Mouse (Mus musculus) brain, embryonic 18.5 days (tissue): Measurements from ENCODE around the gene Clstn1.

Experiments
- DNase-seq: peaks from one replicate; pipeline ENCODE4 v3.0.0-alpha.2; 2012; ENCODE audit warnings: low read depth, low spot score

Gene Clstn1

DNA sequence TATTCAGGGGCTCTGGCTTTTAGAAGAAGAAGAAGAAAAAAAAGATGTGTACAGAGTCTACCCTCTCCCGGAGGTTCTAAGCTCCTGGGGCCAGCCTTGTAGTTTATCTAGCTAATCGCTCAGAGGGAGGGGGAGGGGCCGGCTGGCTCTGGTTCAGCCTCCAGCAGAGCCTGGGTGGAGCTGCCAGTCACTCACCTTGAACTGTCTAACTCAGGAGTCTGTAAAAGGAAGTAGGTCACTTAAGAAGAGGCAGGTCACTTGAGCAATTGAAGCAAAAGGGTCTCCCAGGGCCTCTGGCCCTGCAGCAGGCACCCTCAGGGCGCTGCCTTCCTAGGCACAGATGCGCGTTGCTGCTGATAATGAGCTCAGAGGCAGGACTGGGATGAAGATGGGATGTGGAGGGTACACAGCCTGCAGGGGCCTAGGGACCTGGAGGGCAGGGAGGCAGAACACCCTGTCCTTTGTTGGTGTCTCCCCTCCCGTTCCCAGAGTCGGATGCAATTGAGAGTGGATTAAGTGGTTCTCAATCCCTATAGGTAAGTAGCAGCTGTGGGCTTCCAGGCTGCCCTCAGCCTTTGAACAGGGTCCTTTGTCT lies 18.7 kb upstream of the Clstn1 start:
- no peak for DNase-seq

DNA sequence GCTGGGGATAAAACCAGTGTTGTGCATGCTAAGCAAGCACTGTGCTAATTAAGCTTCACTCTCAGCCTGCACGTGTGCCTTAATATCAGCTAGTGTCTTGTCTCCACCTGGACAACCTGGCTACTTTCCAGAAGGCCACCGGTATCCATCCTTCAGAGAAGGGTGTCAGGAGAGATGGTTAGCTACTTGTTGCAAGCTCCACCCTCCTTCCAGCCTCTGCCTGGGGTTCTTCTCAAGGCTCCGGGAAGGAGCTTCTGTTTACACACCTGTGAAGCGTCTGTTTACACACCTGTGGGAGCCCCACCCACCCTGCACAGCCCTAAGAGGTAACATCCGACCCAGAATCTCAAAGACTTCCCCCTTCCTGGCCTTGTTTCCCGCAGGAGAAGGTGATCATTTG lies 17.6 kb upstream of the Clstn1 start:
- no peak for DNase-seq

DNA sequence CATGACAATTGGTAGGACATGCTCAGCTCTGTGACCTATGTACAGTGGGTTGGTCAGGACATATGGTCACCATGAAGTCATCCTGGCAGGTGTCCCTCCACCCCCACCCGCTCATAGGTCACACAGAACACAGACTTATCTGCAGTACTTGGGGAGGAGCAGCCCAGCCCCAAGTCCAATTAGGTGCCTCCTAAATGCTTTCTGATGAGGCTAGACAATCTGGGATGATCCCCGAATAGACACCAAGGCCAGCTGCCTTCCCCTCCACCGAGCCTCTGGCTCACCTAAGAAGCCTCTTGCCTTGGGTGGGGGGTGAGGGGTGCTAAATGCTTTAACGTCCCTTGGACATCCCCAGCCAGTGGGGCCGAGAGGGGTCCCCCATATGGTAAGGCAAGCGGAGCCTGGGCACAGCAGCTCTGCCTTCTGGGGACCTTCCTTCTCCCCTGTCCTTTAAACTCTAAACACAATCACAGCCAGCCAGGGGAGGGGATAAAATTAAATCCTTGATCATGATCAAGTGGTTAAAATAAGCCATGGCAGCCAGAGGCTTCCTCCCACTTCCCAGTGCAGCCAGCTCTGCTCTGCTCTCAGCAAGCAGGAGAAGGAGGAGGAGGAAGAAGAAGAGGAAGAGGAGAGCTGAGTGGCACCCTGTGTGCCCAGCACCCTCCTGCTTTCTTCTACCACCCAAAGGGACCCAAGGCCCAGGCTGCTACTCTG lies 16.3 kb upstream of the Clstn1 start:
- DNase-seq = no peak

DNA sequence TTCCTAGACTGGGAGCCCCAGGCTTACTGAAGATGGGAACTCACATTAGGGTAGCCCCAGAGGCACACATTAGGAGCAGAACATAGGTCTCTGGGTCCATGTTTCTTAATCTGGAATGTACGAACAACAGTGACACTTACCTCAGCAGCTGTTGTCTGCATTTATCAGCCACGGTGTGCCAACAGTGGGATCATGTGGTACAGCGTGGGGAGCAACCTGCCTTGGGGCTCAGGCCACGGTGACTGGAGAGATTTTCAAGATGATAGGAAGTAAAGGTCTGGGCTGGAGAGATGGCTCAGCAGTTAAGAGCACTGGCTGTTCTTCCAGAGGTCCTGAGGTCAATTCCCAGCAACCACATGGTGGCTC lies 15.8 kb upstream of the Clstn1 start:
- no peak for DNase-seq

DNA sequence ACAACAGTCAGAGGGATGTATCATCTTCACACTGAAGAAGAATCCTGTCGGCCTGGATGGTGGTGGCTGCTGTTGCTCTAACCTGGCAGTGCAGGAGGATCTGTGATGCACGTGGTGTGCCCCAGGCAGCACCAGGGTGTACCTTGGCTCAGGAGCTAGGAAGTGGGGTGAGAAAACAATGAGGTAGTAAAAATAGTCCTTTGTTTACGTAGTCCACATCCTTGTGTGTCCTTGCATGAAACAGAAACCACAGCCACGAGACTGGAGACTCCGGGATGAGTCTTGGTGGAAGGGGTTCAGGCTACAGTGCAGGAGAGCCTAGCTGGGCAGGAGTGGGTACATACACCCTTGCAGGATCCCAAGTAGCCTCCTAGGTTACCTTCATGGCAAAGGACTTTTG lies 15.1 kb upstream of the Clstn1 start:
- DNase-seq = no peak

DNA sequence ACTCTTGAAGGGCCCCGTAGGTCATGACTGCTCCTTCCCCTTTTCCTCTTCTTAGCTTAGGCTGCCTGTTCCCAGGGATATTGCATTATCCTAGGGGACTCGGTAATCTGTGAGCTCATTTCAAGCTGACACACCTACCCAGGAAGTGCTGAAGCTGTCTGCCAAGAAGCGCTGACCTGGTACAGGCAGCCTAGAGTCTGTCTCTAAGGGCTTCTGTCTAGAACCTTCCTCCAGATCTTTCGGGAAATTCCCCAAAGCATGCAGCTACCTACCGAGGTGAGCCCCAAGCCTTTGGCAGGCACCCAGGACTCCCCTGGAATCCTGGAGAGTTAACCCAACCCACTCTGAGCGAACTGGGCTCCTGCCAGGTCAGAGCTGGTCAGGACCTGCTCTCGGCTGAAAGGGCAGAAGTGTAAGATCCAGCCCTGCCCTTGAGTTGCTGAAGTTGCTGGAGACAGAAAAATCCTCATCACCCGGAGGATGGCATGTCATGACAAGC lies 14.6 kb upstream of the Clstn1 start:
- no peak for DNase-seq

DNA sequence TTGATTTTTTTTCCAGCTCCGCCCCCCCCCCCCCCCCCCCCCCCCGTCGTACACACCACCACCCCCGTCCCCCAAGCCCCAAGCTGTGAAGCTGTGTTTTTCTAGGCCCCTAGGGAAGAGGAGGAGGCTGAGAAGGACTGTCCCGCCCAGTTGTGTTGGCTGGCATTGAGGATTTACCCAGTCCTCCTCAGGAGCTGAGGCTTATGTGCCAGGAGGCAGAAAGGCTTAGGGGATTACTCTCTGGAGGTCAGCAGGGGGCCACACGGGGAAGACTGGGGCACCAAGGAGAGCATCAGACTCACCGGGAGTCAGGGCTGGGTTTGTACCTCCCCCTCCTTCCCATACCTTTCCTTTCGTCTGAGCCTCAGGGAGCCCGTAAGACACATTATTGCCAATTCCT lies 13.8 kb upstream of the Clstn1 start:
- DNase-seq = no peak

DNA sequence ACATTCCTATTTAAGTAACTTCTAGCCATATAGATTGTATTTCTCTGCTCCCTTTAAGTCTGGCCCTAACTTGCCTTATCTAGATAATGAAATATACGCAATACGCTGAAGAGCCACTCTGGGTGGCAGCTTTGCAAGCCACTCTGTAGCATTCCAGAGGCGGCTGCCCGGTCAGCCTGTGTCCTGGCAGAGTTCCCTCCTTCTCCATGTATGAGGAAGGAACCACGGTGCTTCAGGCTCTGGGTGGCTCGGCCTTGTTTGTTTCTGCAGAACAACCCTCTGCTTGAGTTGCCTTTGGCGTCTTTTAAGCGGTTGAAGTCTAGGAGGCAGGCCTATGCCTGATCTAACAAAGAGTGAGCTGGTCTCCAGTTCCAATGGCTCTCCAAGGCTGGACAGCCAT lies 13.4 kb upstream of the Clstn1 start:
- no peak for DNase-seq

DNA sequence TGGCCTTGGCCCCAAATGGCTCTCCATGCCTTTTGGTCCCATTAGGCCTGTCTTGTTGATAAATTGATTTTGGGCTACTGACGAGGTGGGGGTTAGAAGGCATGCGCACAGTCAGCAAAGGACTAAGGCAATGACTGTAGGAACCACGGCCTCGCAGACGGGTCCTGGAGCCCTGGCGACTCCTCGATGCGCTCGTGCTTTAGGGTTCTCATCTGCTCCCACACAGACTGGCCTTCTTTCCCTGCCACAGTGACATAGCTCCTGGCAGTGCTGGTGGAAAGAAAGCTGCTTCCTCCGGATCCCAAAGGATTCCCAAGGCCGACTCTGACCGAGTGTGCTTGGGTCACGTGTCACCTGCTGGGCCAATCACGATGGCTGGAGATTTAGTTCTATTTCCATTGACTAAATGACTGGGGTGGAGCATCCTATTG lies 11.9 kb upstream of the Clstn1 start:
- no peak for DNase-seq

DNA sequence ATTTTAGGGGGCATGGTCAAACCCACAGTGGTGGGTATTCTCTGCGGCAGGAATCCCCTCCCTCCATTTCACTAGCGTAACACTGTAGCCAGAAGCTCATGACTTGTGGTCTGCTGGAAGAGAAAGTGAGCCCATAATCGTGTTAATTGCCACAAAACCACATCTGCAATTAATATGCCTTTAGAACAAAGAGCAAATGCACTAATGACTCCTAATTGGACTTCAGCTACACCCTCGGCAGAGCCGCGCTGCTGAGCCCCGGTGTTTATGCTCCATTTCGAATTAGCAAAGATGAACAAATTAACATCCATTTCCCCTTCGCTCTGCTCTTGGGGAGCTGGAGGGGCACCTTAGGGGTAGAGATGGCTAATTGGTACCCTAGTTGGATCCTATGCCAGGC lies 10.2 kb upstream of the Clstn1 start:
- DNase-seq = no peak

DNA sequence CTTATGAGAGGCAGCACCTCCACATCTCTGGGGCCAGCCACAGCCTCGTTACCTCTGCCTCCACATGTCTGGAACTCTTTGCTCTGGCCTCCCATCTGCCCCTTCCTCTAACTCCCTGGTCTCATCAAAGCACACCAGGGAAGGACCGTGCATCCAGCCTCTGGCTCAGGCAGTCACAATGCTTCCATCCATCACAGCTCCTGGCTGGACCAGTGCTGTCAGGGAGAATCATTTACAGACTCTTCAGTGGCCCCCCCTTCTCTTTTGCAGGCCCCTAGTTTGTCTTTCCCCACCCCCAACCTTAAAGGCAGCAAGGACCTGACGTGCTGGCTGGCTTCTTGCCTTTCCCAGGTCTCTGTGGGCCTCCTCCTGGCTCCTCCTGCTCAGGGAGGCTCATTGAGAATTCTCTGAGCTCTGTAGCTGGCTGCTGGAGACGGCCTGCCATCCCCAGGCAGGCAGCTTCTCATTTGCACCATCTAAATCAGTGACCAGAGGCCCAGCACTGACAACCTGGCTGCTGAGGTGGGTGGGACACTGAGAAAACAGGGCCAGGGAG lies 9.2 kb upstream of the Clstn1 start:
- DNase-seq = no peak

DNA sequence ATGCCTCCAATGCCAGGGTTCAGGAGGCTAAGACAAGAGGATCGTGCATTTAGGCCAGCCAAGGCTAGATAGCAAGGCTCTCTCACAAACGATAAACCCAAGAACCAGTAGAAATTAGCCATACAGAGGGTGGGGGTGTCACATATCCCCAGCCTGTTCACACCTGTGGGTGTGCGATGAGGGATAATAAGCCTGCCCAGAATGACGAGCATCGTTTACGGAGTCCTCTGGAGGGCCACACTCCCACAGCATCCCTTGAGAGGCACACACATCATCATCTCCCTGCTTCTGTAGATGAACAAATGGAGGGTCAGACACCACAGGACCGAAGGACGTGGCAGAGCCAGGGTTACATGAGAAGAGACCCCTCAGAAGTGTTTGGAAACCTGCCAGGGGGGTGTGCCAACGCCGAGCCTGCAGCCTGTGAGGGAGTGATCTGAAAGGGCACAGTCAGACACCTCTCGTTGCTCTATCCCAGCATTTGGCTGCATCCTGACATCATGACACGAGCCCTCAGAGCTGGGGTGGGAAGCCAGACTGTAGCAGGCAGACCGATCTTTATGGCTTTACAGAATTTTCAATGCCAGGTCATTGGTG lies 8.1 kb upstream of the Clstn1 start:
- no peak for DNase-seq

DNA sequence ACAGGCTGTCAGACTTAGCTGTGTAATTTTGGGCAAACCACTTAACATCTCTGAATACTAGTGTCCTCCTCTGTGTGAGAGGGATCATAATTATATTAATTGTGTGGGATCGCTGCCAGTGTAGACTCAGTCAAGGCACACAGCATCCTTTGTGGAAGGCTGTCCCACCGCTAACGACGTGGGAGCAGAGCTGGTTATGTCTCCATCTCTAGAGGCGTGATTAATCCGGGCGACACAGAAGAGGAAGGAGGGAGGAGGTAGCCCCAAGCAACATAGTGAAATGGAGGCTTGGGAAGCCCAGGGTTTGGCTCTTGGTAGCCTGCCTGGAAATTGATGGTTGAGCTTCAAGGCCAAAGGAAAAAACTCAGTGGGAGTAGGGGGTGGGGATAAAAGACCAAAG lies 7.4 kb upstream of the Clstn1 start:
- DNase-seq = no peak

DNA sequence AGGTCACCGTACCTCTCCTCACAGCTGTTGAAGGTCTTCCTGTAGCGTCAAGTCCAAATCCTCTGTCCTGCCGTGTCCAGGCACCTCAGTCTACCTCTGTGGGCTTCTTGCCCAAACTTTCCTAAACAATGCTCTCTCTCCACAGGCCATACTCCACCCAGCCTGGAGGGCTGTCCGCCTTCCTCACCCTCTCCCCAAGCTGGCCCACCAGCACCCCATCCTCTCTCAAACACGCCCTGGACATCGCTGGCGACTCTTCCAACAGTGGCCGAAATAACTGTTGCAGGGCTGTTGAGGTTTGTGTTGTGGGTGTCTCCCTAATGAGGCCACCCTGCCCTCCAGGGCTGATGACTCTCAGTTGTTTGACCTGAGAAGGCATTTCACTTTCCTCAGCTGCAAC lies 1.0 kb upstream of the Clstn1 start:
- DNase-seq = no peak

DNA sequence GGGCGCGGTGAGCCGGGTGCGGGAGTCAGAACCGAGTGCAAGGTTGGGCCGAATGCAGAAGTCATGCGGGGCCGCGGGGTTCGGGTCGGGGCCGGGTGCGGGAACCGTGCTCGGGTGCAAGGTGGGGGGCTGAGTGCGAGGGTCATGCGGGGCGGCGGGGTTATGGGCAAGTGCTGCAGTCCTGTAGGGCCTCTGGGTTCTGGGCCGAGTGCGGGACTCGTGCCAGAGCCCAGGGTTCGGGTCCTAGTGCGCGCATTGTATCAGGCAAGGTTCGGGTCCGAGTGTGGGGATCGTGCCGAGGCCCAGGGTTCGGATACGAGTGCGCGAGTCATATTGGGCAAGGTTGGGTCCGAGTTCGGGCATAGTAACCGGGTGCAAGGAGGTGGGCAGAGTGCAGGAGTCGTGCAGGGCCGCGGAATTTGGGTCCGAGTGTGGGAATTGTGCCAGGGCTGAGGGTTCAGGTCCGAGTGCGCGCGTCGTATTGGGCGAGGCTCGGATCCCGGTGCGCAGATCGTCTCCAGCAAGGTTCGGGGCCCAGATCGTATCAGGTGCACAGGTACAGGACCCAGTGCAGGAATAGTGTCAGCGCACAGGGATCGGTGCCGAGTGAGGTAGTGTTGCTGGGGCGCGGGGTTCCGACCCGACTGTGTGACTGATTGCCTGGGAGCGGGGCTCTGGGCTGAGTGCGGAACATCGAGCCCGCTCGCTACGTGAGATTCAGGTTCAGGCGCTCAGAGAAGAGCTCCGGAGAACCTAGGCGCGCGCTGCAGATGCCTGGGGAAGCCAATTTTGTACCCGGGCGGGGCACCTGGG lies 721 bp downstream of the Clstn1 start:
- no peak for DNase-seq

DNA sequence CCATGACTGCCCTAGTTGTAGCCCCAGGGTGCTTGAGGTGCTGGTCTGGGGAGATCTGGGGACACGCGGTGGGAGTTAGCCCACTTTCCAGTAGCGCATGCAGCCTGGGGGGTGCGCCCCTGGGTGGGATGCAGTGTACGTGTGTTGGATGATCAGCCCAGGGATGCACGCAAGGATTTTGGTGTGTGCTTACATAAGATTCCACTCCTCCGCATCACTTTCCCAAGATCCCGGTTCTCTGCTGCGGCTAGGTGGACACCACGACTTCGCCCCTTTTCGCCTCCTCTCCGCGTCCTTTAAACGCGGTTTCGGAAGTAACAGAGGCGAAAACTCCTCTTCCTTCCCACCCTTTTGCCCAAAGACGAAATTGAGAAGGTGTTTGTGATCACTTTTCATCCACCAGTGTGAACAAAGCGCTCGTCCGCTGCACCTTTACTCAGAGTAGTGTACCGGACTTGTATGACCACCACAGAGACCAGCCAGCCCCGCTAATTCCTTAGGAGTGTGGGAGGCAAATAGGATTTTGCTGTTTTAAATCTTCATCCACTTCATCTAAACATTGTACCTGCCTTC lies 1.4 kb downstream of the Clstn1 start:
- no peak for DNase-seq

DNA sequence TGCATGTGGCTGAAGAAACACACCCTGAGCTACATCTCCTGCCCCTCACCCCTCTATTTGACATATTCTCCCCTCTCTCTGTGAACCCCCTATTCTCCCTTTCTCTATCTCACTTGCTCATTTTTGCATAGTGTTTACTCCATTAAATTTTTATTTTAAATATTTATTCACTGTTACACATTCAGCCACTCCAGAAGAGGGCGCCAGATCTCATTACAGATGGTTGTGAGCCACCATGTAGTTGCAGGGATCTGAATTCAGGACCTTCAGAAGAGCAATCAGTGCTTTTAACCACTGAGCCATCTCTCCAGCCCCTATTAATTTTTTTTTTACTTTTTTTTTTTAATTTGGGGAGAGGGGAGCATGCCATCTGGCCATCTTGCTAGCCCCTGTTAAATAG lies 3.9 kb downstream of the Clstn1 start:
- no peak for DNase-seq

DNA sequence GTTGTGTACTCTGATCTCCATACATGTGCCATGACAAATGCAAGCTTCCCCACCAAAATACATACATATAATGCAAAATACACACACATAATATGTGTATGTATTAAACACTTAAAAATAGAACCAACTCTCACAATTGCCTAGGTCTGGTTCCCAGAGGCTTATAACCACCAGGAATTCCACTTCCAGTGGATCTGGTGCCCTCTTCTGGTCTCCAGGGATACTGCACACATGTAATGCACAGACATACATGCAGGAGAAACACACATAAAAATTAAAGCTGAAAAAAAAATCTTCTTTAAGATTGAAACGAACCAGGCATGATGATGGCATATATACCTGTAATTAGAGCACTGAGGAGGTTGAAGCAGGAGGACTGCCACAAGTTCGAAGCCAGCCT lies 5.2 kb downstream of the Clstn1 start:
- no peak for DNase-seq

DNA sequence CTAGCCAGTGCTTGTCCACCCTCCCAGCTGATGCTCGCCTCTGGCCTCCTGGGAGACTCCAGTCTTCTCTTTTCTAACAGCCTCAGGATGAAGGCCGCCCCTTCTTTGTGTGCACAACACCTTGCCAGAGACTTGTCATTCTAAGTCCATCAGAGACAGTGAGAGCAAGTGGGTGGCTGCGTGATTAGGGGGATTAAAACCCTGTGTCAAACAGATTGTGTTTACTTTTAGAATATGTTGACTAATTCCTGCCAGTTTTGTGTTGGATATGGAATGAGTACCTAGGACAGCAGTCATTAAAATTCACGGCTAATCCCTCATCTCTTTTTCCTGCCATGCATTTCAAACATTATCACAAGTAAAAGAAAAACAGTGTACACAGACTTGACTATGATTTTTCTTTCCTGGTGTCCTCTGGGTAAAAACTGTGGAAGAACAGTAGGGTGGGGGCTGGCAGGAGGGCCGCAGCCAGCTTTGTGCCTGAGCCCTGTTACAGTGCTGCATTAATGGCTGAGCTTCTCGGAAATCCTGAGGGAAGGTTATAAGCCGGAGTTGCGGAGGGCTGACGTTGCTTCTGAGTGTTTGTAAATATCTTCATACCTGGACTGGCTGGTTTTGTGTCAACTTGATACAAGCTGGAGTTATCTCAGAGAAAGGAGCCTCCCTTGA lies 8.8 kb downstream of the Clstn1 start:
- no peak for DNase-seq

DNA sequence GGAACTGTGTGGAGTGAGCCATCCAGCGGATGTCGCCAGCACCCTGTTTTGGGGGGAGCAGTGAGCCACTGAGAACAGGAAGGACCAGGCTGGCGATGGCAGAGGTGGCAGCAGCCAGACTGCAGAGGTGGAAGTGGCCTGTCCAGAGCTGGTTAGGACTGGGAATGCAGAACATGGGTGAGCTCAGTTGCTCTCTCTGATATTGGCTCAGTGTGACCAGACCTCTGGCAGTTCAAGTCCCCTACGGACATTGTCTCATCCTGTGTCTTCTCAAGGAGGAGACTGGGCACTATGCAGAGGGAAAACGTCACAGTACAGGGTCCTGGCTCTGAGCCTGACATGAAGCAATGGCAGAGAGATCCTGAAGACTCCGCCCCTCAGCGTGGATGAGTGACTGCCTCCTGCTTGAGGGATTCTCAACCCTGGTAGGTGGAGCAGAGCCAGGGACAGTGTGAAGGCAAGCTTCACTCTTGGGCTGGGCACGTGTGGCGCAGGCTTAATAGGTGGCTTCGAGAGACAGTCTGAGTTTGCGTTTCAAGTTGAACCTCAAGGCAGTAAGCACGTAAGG lies 11.5 kb downstream of the Clstn1 start:
- DNase-seq = no peak

DNA sequence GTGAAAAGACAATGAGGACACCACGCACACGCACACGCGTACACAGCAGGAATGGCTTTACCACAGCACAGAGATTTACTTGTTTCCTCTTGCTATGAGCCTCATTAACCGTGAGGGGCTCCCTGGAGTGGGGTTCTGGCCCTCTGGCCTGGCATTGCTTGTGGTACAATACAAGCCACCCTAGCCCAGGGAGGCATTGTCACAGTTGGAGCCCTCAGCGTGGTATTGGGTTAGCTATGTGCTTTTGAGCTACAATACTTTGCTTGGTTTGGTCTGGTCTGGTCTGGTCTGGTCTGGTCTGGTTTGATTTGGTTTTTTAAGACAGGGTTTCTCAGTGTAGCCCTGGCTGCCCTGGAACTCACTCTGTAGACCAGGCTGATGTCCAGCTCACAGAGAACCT lies 13.3 kb downstream of the Clstn1 start:
- no peak for DNase-seq
